Mouse (Mus musculus) hindbrain, postnatal 0 days (tissue): Measurements from ENCODE around the gene Dact3. TPM values are rescaled to one million over a fixed set of nuclear protein-coding genes. Genes with fewer than 3 reads are reported as not detected.
A peak's percentile ranks its signal among the peaks of the same experiment; 100 is the strongest.

Experiments used
- ATAC-seq: fragments of 200-750 bp; cut with Nextera tagmentation; 2 replicates; pipeline ENCODE4 v1.8.0; 2017; ENCODE audit warnings: mild to moderate bottlenecking, moderate TSS enrichment, moderate library complexity
- DNase-seq: peaks from one replicate; pipeline ENCODE4 v3.0.0-alpha.2; 2015; ENCODE audit warnings: low spot score
- H3K27ac ChIP-seq: fragments of 300-500 bp; sonication (generic); 2 replicates; pipeline ENCODE4 v1.5.1; 2014; ENCODE audit warnings: mild to moderate bottlenecking
- H3K27me3 ChIP-seq: fragments of 300-500 bp; sonication (generic); 2 replicates; pipeline ENCODE4 v1.6.1; 2014; ENCODE audit warnings: low read length, mixed read lengths; ENCODE audit not compliant: insufficient read depth
- H3K36me3 ChIP-seq: fragments of 300-500 bp; sonication (generic); 2 replicates; pipeline ENCODE4 v1.6.1; 2014; ENCODE audit warnings: low read length, mixed read lengths; ENCODE audit not compliant: insufficient read depth
- H3K4me1 ChIP-seq: fragments of 300-500 bp; sonication (generic); 2 replicates; pipeline ENCODE4 v1.6.1; 2014; ENCODE audit warnings: antibody characterized with exemption, low read length, mixed read lengths; ENCODE audit not compliant: insufficient read depth
- H3K4me2 ChIP-seq: fragments of 300-500 bp; sonication (generic); 2 replicates; pipeline ENCODE4 v1.6.1; 2014; ENCODE audit warnings: low read depth, mild to moderate bottlenecking, low read length, moderate library complexity, mixed read lengths
- H3K4me3 ChIP-seq: fragments of 300-500 bp; sonication (generic); 2 replicates; pipeline ENCODE4 v1.5.1; 2014; ENCODE audit warnings: low read length
- H3K9ac ChIP-seq: fragments of 300-500 bp; sonication (generic); replicated peaks from 2 replicates; pipeline ENCODE4 v1.6.1; 2014; ENCODE audit warnings: mild to moderate bottlenecking, low read length, moderate library complexity, mixed read lengths
- H3K9me3 ChIP-seq: fragments of 300-500 bp; sonication (generic); 2 replicates; pipeline ENCODE4 v1.6.1; 2016; ENCODE audit warnings: low read length, mixed read lengths
- CTCF ChIP-seq: IDR thresholded peaks from 2 replicates; pipeline ENCODE4 v1.5.1; 2016; ENCODE audit warnings: antibody characterized with exemption, control low read depth, low read depth
- WGBS: fragments of 180-500 bp; shearing (Covaris S2); extraction: QIAGEN DNeasy Blood & Tissue Kit; methylation state at CpG from one replicate; pipeline ENCODE4 v1.1.7; 2014; 5-methylcytosine and 5-hydroxymethylcytosine counted together
- polyA plus RNA-seq: library from polyadenylated mRNA; unstranded; fragments of >200 nt; fragmentation: Nextera tagmentation; extraction: Ambion mirVana; gene quantifications from 2 replicates; pipeline ENCODE4 v1.2.1, GENCODE M21; 2015
- total RNA-seq: library from RNA; depleted of rRNA; stranded (reverse); fragments of >200 nt; gene quantifications from 2 replicates; pipeline ENCODE4 v1.2.3, GENCODE M21; 2014

Dact3 gene
- total and polyA plus RNA-seq, 2 experiments from 2014 or later = 7.2 to 85.9 TPM

DNA sequence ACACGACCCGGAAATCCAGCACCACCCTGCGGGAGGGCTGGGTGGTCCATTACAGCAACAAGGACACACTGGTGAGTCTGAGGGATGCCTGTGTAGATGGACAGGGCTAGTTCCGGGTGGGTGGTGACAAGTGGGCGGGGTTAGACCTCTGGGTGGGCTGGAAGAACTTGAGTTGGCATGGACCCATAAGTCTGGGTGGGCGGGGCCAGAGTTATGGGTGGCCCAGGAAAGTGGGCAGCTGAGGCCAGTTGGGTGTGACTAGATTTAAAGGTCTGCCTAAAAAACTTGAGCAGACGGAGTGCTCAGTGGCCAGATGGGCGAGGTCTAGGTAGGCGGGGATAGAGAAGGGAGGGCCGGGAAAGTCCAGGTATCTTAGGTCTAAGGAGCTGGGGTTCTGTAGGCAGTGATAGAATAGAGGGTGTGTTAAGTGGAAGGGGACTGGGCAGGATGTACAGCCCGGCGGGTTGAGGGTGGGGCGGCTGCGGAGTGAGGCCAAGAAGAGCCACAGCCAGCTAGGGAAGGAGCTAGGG lies 21.8 kb upstream of the Dact3 start:
- Histone ChIP-seq H3K4me2 (no peak overlapping the region), H3K4me1 (no peaks in the 10 kb centered on the region), H3K4me3 (no peak overlapping the region), H3K9me3 (no peaks in the 10 kb centered on the region), H3K27me3 (no peaks in the 10 kb centered on the region), H3K9ac (no peak overlapping the region), H3K36me3 (peaks cover 37% of the 10 kb centered on the region; the same call in 1 of the 2 replicates), H3K27ac (no peak overlapping the region)
- DNase-seq = no peak
- ATAC-seq = no peak
- WGBS = 86% methylated on average over 14 of the region's 14 CpGs
- no peak for TF ChIP-seq CTCF

DNA sequence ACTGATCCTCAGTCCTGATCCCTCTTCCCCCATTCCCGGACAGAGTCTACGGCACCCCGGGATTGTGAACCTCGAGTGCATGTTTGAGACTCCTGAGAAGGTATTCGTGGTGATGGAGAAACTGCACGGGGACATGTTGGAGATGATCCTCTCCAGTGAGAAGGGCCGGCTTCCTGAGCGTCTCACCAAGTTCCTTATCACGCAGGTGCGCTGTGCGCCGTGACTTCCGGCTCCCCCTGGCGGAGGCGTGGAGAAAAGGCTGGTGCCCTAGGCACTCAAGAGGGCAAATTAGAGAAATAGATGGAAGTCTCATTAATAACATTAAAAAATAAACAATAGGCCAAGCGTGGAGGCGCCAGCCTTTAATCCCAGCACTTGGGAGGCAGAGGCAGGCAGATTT lies 16.8 kb upstream of the Dact3 start:
- no peaks in the 10 kb centered on the region for H3K27me3 ChIP-seq
- H3K4me3 ChIP-seq = no peak overlapping the region
- ATAC-seq (peak; percentile 52), DNase-seq (peak; percentile 63)
- no peaks in the 10 kb centered on the region for H3K4me1 ChIP-seq
- H3K4me2 ChIP-seq = no peak overlapping the region
- no peak overlapping the region for H3K9ac ChIP-seq
- 22% methylated on average over 17 of the region's 17 CpGs for WGBS
- peaks cover 32% of the 10 kb centered on the region; the same call in 1 of the 2 replicates for H3K36me3 ChIP-seq
- peak; percentile 72 for TF ChIP-seq CTCF
- H3K27ac ChIP-seq = no peak overlapping the region
- no peaks in the 10 kb centered on the region for H3K9me3 ChIP-seq

DNA sequence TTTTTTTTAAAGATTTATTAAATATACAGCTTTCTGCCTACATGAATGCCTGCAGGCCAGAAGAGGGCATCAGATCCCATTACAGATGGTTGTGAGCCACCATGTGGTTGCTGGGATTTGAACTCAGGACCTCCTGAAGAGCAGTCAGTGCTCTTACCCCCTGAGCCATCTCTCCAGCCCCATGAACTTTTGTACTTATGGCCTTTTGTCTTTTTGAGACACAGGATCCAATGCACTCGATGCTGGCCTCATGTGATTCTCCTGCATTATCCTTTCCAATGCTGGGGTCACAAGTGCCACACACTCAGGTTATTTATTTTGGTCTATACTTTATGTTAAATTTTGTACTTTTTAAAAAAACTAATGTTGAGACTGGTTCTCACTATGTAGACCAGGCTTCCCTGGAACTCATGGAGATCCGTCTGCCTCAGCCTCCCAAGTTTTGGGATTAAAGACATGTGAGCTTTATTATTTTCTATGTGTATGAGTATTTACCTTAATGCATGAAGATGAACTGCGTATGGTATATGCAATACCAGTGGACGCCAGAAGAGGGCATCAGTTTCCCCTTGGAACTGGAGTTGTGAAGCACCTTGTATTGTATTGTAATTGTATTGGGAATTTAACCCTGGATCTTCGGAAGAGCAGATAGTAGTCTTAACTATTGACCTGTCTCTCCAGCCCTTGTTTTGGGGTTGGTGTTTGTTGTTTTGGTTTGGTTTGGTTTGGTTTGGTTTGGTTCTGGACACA lies 15.0 kb upstream of the Dact3 start:
- WGBS = 29% methylated on average over 5 of the region's 5 CpGs
- peak; percentile 14; the same call in 1 of the 2 replicates for ATAC-seq

DNA sequence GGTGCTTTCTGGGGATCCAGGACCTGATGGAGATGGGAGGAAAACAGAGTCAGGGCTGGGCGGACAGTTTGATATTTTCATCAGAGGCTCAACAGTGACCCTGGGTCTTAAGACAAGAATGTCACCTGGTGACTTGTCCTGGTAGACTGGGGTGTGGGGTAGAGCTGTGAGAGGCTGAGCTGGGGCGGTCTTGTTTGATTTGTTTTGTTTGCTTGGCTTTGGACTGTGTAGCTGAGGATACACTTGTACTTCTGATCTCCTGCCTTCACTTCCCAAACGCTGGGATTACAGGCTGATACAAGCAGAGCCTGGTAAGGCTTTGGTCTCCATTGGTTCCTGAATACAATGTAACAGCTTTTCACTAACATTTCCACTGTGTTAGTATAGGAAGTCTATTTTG lies 7.6 kb upstream of the Dact3 start:
- Histone ChIP-seq H3K9me3 (no peaks in the 10 kb centered on the region), H3K27ac (no peak overlapping the region), H3K4me1 (no peaks in the 10 kb centered on the region), H3K4me2 (no peak overlapping the region), H3K36me3 (no peaks in the 10 kb centered on the region; the same call in 1 of the 2 replicates), H3K4me3 (no peak overlapping the region), H3K9ac (no peak overlapping the region), H3K27me3 (no peaks in the 10 kb centered on the region)
- ATAC-seq (no peak), DNase-seq (no peak)
- WGBS = 95% methylated on average over 3 of the region's 3 CpGs
- no peak for TF ChIP-seq CTCF

More for the DNA sequence above, 15.0 kb upstream of the Dact3 start:
- Histone ChIP-seq H3K4me1 (no peaks in the 10 kb centered on the region), H3K27ac (no peak overlapping the region), H3K27me3 (no peaks in the 10 kb centered on the region), H3K4me2 (no peak overlapping the region), H3K4me3 (no peak overlapping the region), H3K9me3 (no peaks in the 10 kb centered on the region), H3K36me3 (peaks cover 21% of the 10 kb centered on the region; the same call in 1 of the 2 replicates), H3K9ac (no peak overlapping the region)
- peak; percentile 69 for DNase-seq
- TF ChIP-seq CTCF = peak; percentile 84

DNA sequence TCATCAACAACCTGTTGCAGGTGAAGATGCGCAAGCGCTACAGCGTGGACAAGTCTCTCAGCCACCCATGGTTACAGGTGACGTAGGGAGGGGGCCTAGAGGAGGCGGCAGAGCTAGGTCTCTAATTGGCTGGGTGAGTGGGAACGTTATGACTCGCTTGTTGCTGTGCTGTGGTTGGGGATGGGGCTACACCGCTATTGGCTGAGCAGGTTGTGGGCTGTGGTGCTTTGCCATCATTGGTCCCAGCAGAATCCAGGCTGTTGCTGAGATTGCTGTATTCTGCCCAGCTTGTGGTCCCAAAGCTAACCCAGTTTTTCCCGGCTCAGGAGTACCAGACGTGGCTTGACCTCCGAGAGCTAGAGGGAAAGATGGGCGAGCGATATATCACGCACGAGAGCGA lies 5.6 kb upstream of the Dact3 start:
- Histone ChIP-seq H3K27me3 (no peaks in the 10 kb centered on the region), H3K9ac (peak overlapping the region; percentile 57; the same call in 1 of the 2 replicates), H3K36me3 (no peaks in the 10 kb centered on the region; the same call in 1 of the 2 replicates), H3K9me3 (no peaks in the 10 kb centered on the region), H3K4me2 (peak overlapping the region; percentile 61), H3K4me3 (peak overlapping the region; percentile 38), H3K4me1 (no peaks in the 10 kb centered on the region), H3K27ac (peak overlapping the region; percentile 93)
- TF ChIP-seq CTCF = no peak
- 12% methylated on average over 16 of the region's 16 CpGs for WGBS
- DNase-seq (peak; percentile 97), ATAC-seq (peak; percentile 99)

DNA sequence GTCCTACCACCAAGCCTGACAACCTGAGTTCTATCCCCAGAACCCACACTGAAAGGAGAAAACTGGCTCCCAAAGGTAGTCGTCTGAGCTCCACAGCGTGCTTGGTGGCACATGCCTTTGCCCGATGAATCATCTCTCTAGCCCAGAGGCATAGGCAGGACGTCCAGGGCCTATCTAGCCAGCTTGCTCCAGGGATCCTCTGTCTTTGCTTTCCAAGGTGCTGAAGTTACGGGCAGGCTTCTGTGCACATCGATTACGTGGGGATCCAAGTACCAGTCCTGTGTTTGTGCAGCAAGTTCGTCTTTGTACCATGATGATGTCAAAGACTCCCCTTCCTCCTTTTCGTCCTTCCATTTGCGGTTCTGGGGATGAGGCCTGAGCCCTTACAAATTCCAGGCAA lies 3.5 kb upstream of the Dact3 start:
- no peak for DNase-seq
- Histone ChIP-seq H3K4me3 (no peak overlapping the region), H3K4me1 (no peaks in the 10 kb centered on the region; the same call in 1 of the 2 replicates), H3K4me2 (no peak overlapping the region), H3K27ac (no peak overlapping the region), H3K36me3 (no peaks in the 10 kb centered on the region), H3K27me3 (no peaks in the 10 kb centered on the region), H3K9me3 (no peaks in the 10 kb centered on the region), H3K9ac (no peak overlapping the region)
- no peak for TF ChIP-seq CTCF
- no peak for ATAC-seq
- WGBS = 87% methylated on average over 10 of the region's 10 CpGs

DNA sequence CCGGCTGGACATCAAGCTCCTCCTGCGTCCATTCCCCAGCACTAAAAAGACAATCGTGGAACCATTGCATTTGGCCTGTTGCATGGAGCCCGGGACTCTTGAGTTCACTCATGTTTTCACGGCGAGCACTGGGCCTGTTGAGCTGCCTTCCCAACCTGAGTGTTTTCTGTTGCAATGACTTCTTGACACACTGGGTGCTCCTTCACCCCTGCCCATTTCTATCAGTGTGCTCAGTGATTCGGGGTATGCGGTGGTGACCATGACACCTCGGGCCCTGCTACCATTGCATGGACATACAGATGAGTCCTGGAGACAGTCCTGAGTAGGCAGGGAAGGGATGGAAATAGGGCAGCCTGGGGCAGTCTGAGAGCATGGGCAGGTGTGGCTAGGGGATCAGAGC lies 2.6 kb upstream of the Dact3 start:
- no peak for ATAC-seq
- peaks cover 5% of the 10 kb centered on the region for H3K4me1 ChIP-seq
- WGBS = 93% methylated on average over 9 of the region's 9 CpGs

More for the DNA sequence above, 2.6 kb upstream of the Dact3 start:
- Histone ChIP-seq H3K9ac (no peak overlapping the region), H3K27me3 (no peaks in the 10 kb centered on the region), H3K27ac (no peak overlapping the region), H3K9me3 (no peaks in the 10 kb centered on the region), H3K4me3 (no peak overlapping the region), H3K36me3 (no peaks in the 10 kb centered on the region), H3K4me2 (no peak overlapping the region)
- no peak for TF ChIP-seq CTCF
- no peak for DNase-seq
